Mouse (Mus musculus): ENCODE data around the gene Prpf3. TPM values are rescaled to one million over a fixed set of nuclear protein-coding genes. Genes with fewer than 3 reads are reported as not detected.

Prpf3 gene
- polyA plus RNA-seq, 1 experiment: 37.7 TPM

- peak; percentile 73 for TF ChIP-seq POLR2A (IDR thresholded peaks at IDR 0.05; ENCODE audit: low read depth, low read length)
- no peak for TF ChIP-seq CTCF (IDR thresholded peaks at IDR 0.05; ENCODE audit: borderline replicate concordance, insufficient read depth, low read length)
- H3K4me1 ChIP-seq (ENCODE audit: control insufficient read depth, insufficient read depth, low read length): no peaks in the 10 kb centered on the region
- H3K4me3 ChIP-seq (ENCODE audit: insufficient read depth, low read length): peak within 1 kb of the TSS; percentile 69
- H3K27ac ChIP-seq (ENCODE audit: insufficient read depth, low read length): no peak within 1 kb of the TSS
Measured at GRCm38 (mm10) chr3:95881979-95882815, 26.5 kb upstream of the Prpf3 start, which contains the start of gene Ciart. TSS of gene Ciart (minus strand) at chr3:95882251.

GRCm38 (mm10) chr3:95879063-95879462 lies 23.4 kb upstream of the Prpf3 start:
- Histone ChIP-seq H3K27ac (ENCODE audit: insufficient read depth, low read length) (no peak overlapping the region), H3K4me1 (ENCODE audit: control insufficient read depth, insufficient read depth, low read length) (no peaks in the 10 kb centered on the region), H3K4me3 (ENCODE audit: insufficient read depth, low read length) (no peak overlapping the region)
- TF ChIP-seq POLR2A (IDR thresholded peaks at IDR 0.05; ENCODE audit: low read depth, low read length) (no peak), CTCF (IDR thresholded peaks at IDR 0.05; ENCODE audit: borderline replicate concordance, insufficient read depth, low read length) (no peak)

- TF ChIP-seq POLR2A (IDR thresholded peaks at IDR 0.05; ENCODE audit: low read depth, low read length) (no peak), CTCF (IDR thresholded peaks at IDR 0.05; ENCODE audit: borderline replicate concordance, insufficient read depth, low read length) (no peak)
- Histone ChIP-seq H3K4me1 (ENCODE audit: control insufficient read depth, insufficient read depth, low read length) (no peaks in the 10 kb centered on the region), H3K27ac (ENCODE audit: insufficient read depth, low read length) (no peak overlapping the region)
Measured at GRCm38 (mm10) chr3:95872048-95872447, 16.4 kb upstream of the Prpf3 start.

DNA sequence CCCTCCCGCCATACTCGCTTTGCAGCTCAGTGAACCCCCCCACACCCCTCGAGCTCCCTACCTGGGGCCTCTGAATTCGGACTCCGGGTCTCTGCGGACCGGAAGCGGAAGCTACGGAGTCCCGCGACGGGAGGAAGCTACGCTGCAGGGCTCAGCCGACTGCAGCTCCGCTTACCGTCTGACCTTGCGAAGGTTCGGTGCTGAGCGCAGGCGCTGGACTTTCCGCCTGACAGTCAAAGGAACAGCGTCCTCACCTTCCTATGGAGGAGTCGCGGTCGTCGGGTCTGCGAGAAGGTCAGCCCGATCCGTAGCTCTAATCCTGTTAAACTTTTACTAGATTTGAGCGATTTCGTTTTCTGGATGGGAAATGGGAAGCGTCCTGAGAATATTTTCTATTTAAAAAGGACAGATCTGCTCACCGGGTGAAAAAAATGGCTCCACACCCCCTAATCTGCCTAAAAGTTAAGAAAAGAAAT lies 15.7 kb upstream of the Prpf3 start, which contains the start of gene Mrps21:
Gene Mrps21 (minus strand): TSS at position 128 of the 476 bp plus-strand sequence.
- Histone ChIP-seq H3K4me1 (ENCODE audit: control insufficient read depth, insufficient read depth, low read length) (no peaks in the 10 kb centered on the region), H3K4me3 (ENCODE audit: insufficient read depth, low read length) (peak within 1 kb of the TSS; percentile 84), H3K27ac (ENCODE audit: insufficient read depth, low read length) (peak within 1 kb of the TSS; percentile 65)
- TF ChIP-seq CTCF (IDR thresholded peaks at IDR 0.05; ENCODE audit: borderline replicate concordance, insufficient read depth, low read length) (no peak), POLR2A (IDR thresholded peaks at IDR 0.05; ENCODE audit: low read depth, low read length) (peak; percentile 96)

More at GRCm38 (mm10) chr3:95872048-95872447, 16.4 kb upstream of the Prpf3 start:
- peak overlapping the region; percentile 66 for H3K4me3 ChIP-seq (ENCODE audit: insufficient read depth, low read length)

GRCm38 (mm10) chr3:95870976-95871375 lies 15.3 kb upstream of the Prpf3 start:
- Histone ChIP-seq H3K27ac (ENCODE audit: insufficient read depth, low read length) (peak overlapping the region; percentile 23), H3K4me3 (ENCODE audit: insufficient read depth, low read length) (peak overlapping the region; percentile 84), H3K4me1 (ENCODE audit: control insufficient read depth, insufficient read depth, low read length) (no peaks in the 10 kb centered on the region)
- TF ChIP-seq CTCF (IDR thresholded peaks at IDR 0.05; ENCODE audit: borderline replicate concordance, insufficient read depth, low read length) (no peak), POLR2A (IDR thresholded peaks at IDR 0.05; ENCODE audit: low read depth, low read length) (no peak)

DNA sequence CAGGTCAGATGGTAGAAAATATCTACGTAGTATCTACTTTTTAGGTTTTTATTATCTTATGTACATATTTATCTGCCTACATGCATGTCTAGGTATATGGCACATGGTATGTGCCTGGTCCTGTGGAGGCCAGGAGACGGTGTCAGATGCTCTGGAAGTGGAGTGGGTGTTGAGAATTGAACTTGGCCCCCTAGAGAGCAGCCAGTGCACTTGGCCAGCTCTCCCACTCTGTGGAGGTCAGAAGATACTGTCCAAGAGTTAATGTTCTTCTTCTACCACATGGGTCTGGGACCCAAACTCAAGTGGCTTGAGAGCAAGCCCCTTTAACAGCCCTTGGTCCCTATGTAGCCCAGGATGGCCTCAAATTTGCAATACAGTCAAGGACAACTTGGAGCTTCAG lies 11.7 kb upstream of the Prpf3 start:
- no peak overlapping the region for H3K4me3 ChIP-seq (ENCODE audit: insufficient read depth, low read length)
- no peak for TF ChIP-seq CTCF (IDR thresholded peaks at IDR 0.05; ENCODE audit: borderline replicate concordance, insufficient read depth, low read length)
- TF ChIP-seq POLR2A (IDR thresholded peaks at IDR 0.05; ENCODE audit: low read depth, low read length): no peak
- H3K27ac ChIP-seq (ENCODE audit: insufficient read depth, low read length): no peak overlapping the region
- no peaks in the 10 kb centered on the region for H3K4me1 ChIP-seq (ENCODE audit: control insufficient read depth, insufficient read depth, low read length)

DNA sequence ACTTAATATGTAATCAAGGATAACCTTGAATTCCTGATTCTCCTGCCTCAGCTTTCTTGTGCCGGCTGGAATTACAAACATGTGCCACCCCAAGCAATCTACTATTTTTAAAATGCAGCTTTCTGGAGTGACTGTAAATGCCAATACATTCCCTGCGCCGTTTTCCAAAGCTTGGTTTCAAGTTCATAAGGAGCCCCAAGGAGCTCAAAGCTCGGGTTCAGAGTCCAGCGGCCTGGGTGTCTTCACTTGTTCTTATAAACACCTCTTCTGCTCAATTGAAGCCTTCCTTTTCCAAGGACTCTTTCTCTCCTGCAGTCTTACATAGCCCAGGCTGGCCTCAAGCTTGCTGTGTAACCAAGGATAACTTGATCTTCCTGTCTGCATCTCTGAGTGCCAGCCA lies 10.4 kb upstream of the Prpf3 start:
- Histone ChIP-seq H3K4me1 (ENCODE audit: control insufficient read depth, insufficient read depth, low read length) (no peaks in the 10 kb centered on the region), H3K4me3 (ENCODE audit: insufficient read depth, low read length) (no peak overlapping the region), H3K27ac (ENCODE audit: insufficient read depth, low read length) (no peak overlapping the region)
- no peak for TF ChIP-seq CTCF (IDR thresholded peaks at IDR 0.05; ENCODE audit: borderline replicate concordance, insufficient read depth, low read length)

GRCm38 (mm10) chr3:95865571-95865970 lies 9.9 kb upstream of the Prpf3 start:
- H3K27ac ChIP-seq (ENCODE audit: insufficient read depth, low read length): no peak overlapping the region
- no peaks in the 10 kb centered on the region for H3K4me1 ChIP-seq (ENCODE audit: control insufficient read depth, insufficient read depth, low read length)
- TF ChIP-seq POLR2A (IDR thresholded peaks at IDR 0.05; ENCODE audit: low read depth, low read length): no peak
- TF ChIP-seq CTCF (IDR thresholded peaks at IDR 0.05; ENCODE audit: borderline replicate concordance, insufficient read depth, low read length): no peak
- no peak overlapping the region for H3K4me3 ChIP-seq (ENCODE audit: insufficient read depth, low read length)

GRCm38 (mm10) chr3:95865050-95865449 lies 9.4 kb upstream of the Prpf3 start:
- TF ChIP-seq CTCF (IDR thresholded peaks at IDR 0.05; ENCODE audit: borderline replicate concordance, insufficient read depth, low read length) (no peak), POLR2A (IDR thresholded peaks at IDR 0.05; ENCODE audit: low read depth, low read length) (no peak)
- Histone ChIP-seq H3K4me3 (ENCODE audit: insufficient read depth, low read length) (no peak overlapping the region), H3K4me1 (ENCODE audit: control insufficient read depth, insufficient read depth, low read length) (no peaks in the 10 kb centered on the region), H3K27ac (ENCODE audit: insufficient read depth, low read length) (no peak overlapping the region)

DNA sequence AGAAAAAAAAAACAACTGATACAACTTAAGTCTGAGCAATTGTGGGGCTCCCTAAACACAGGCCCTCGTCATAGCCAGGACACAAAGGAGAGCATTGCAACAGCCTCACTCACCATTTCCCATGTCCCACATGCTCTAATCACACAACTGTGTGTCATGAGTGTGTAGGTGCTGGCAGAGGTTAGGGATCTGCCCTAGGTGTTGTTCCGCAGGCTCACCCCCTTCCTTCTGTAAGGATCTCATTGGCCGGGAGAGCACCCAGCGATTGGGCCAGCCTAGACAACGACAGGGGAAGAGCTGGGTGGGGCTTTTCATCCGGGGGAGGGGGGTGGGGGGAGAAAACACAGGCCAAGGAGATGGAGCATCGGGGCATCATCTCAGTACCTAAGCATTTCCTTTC lies 7.9 kb upstream of the Prpf3 start:
- H3K4me3 ChIP-seq (ENCODE audit: insufficient read depth, low read length): no peak overlapping the region
- H3K4me1 ChIP-seq (ENCODE audit: control insufficient read depth, insufficient read depth, low read length): no peaks in the 10 kb centered on the region
- TF ChIP-seq CTCF (IDR thresholded peaks at IDR 0.05; ENCODE audit: borderline replicate concordance, insufficient read depth, low read length) (no peak), POLR2A (IDR thresholded peaks at IDR 0.05; ENCODE audit: low read depth, low read length) (no peak)
- H3K27ac ChIP-seq (ENCODE audit: insufficient read depth, low read length): no peak overlapping the region

Measured in embryonic fibroblast, embryonic 13.5 days (primary cell).